Mouse (Mus musculus) midbrain, embryonic 11.5 days (tissue): Measurements from ENCODE around the gene Themis3. TPM values are rescaled to one million over a fixed set of nuclear protein-coding genes. Genes with fewer than 3 reads are reported as not detected.

Source experiments
- ATAC-seq: fragments of 200-750 bp; cut with Nextera tagmentation; 2 replicates; pipeline ENCODE4 v1.8.0; 2017; ENCODE audit warnings: moderate TSS enrichment, moderate library complexity; ENCODE audit not compliant: low FRiP score
- DNase-seq: peaks from one replicate; pipeline ENCODE4 v3.0.0; 2015; ENCODE audit warnings: low spot score; ENCODE audit errors: missing footprints
- H3K27ac ChIP-seq: fragments of 300-500 bp; sonication (generic); 2 replicates; pipeline ENCODE4 v1.5.1; 2014; ENCODE audit warnings: low read depth, low read length
- H3K27me3 ChIP-seq: fragments of 300-500 bp; sonication (generic); 2 replicates; pipeline ENCODE4 v1.6.1; 2014; ENCODE audit warnings: mild to moderate bottlenecking, low read length, moderate library complexity, mixed read lengths; ENCODE audit not compliant: control insufficient read depth, insufficient read depth
- H3K36me3 ChIP-seq: fragments of 300-500 bp; sonication (generic); 2 replicates; pipeline ENCODE4 v1.6.1; 2014; ENCODE audit warnings: mild to moderate bottlenecking, low read length, moderate library complexity, mixed read lengths; ENCODE audit not compliant: control insufficient read depth, insufficient read depth
- H3K4me1 ChIP-seq: fragments of 300-500 bp; sonication (generic); 2 replicates; pipeline ENCODE4 v1.6.1; 2014; ENCODE audit warnings: low read length; ENCODE audit not compliant: control insufficient read depth, insufficient read depth
- H3K4me2 ChIP-seq: fragments of 300-500 bp; sonication (generic); 2 replicates; pipeline ENCODE4 v1.6.1; 2014; ENCODE audit warnings: mild to moderate bottlenecking, moderate library complexity
- H3K4me3 ChIP-seq: fragments of 300-500 bp; sonication (generic); 2 replicates; pipeline ENCODE4 v1.5.1; 2014; ENCODE audit warnings: low read depth, low read length
- H3K9ac ChIP-seq: fragments of 300-500 bp; sonication (generic); 2 replicates; pipeline ENCODE4 v1.6.1; 2014; ENCODE audit warnings: low read length
- H3K9me3 ChIP-seq: fragments of 300-500 bp; sonication (generic); 2 replicates; pipeline ENCODE4 v1.6.1; 2016; ENCODE audit warnings: low read length; ENCODE audit not compliant: control insufficient read depth
- WGBS: fragments of 180-500 bp; shearing (Covaris S2); extraction: QIAGEN DNeasy Blood & Tissue Kit; methylation state at CpG from one replicate; pipeline ENCODE4 v1.1.7; 2014; 5-methylcytosine and 5-hydroxymethylcytosine counted together
- polyA plus RNA-seq: library from polyadenylated mRNA; unstranded; fragments of >200 nt; fragmentation: Nextera tagmentation; extraction: Ambion mirVana; gene quantifications from 2 replicates; pipeline ENCODE4 v1.2.1, GENCODE M21; 2014

Themis3 gene
- polyA plus RNA-seq, 1 experiment from 2014 or later = not detected

DNA sequence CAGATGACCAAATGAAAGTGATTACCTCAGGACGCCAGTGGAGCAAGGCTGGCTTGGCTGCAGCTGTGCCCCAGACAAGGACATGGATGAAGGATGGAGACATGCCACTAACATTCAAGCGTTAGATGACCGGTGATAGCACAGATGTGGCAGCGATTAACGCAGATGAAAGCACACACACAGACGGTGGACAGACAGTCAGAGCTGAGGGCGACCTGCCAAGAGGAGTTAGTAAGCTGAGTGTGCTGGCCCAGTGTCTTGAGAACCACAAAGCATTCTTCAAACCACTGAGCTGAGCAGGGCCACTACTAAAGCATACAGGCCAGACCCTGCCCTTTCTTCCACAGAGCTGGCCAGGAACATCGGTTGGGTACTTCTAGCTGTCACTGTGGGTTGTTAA is 89.5 kb downstream of the Themis3 start:
- DNase-seq (no peak), ATAC-seq (no peak)
- Histone ChIP-seq H3K9me3 (no peaks in the 10 kb centered on the region), H3K4me1 (no peaks in the 10 kb centered on the region), H3K36me3 (peaks cover 12% of the 10 kb centered on the region), H3K4me3 (no peak overlapping the region), H3K27me3 (no peaks in the 10 kb centered on the region), H3K27ac (no peak overlapping the region), H3K9ac (no peak overlapping the region), H3K4me2 (no peak overlapping the region)
- WGBS = 94% methylated on average over 8 of the region's 8 CpGs

Other genes starting within 250 kb of the Themis3 start
- gene Mtcl1, start 144.9 kb downstream of the Themis3 start, polyA plus RNA-seq = 43.5 and 47.3 TPM in 2 replicates
- gene Rab12, start 74.9 kb downstream of the Themis3 start, polyA plus RNA-seq = 40.9 and 45.0 TPM in 2 replicates